Mouse (Mus musculus) cerebellum, adult 11-12 months (tissue): Measurements from ENCODE around the gene Lrrc61.
A peak's percentile ranks its signal among the peaks of the same experiment; 100 is the strongest.

ENCODE experiments used
- DNase-seq: peaks from one replicate; pipeline ENCODE4 v3.0.0; 2022

Lrrc61 gene

GRCm38 (mm10) chr6:48548314-48548713 is 6.3 kb upstream of the Lrrc61 start:
- no peak for DNase-seq

- peak; percentile 39 for DNase-seq
These were observed 1.7 kb upstream of the Lrrc61 start for GRCm38 (mm10) chr6:48552918-48553317.

- DNase-seq, result peak; percentile 38
These were observed 777 bp upstream of the Lrrc61 start for GRCm38 (mm10) chr6:48553819-48554218.

- DNase-seq, result peak; percentile 79
These were observed 701 bp downstream of the Lrrc61 start for GRCm38 (mm10) chr6:48555104-48555890.

GRCm38 (mm10) chr6:48555956-48556355 is 1.4 kb downstream of the Lrrc61 start:
- DNase-seq, result peak; percentile 45

GRCm38 (mm10) chr6:48565693-48566310 is 11.2 kb downstream of the Lrrc61 start:
- DNase-seq, result no peak

GRCm38 (mm10) chr6:48566312-48566711 is 11.7 kb downstream of the Lrrc61 start:
- peak; percentile 68 for DNase-seq

- DNase-seq, result peak; percentile 70
These were observed 13.7 kb downstream of the Lrrc61 start for GRCm38 (mm10) chr6:48568036-48568984.

- DNase-seq, result no peak
These were observed 14.6 kb downstream of the Lrrc61 start for GRCm38 (mm10) chr6:48569065-48569807.

GRCm38 (mm10) chr6:48572014-48572413 is 17.4 kb downstream of the Lrrc61 start:
- DNase-seq, result no peak

- no peak for DNase-seq
These were observed 18.0 kb downstream of the Lrrc61 start, which contains the start of gene Rarres2 for GRCm38 (mm10) chr6:48572572-48573061. Rarres2 (minus strand) TSS chr6:48572789.

- DNase-seq, result no peak
These were observed 18.7 kb downstream of the Lrrc61 start for GRCm38 (mm10) chr6:48573280-48573679.

- DNase-seq, result no peak
These were observed 19.4 kb downstream of the Lrrc61 start for GRCm38 (mm10) chr6:48573981-48574380.

- no peak for DNase-seq
These were observed 24.1 kb downstream of the Lrrc61 start for GRCm38 (mm10) chr6:48578736-48579135.

- DNase-seq, result no peak
These were observed 24.6 kb downstream of the Lrrc61 start for GRCm38 (mm10) chr6:48579215-48579648.

- DNase-seq, result no peak
These were observed 26.7 kb downstream of the Lrrc61 start for GRCm38 (mm10) chr6:48581257-48581656.

GRCm38 (mm10) chr6:48582037-48582436 is 27.4 kb downstream of the Lrrc61 start:
- DNase-seq, result no peak

GRCm38 (mm10) chr6:48589194-48589750 is 34.7 kb downstream of the Lrrc61 start, which contains the start of gene Gm45021:
Gm45021 (plus strand) TSS chr6:48589610.
- no peak for DNase-seq

GRCm38 (mm10) chr6:48591221-48591845 is 36.7 kb downstream of the Lrrc61 start:
- DNase-seq, result no peak

- no peak for DNase-seq
These were observed 37.3 kb downstream of the Lrrc61 start for GRCm38 (mm10) chr6:48591871-48592270.
